Mouse (Mus musculus): Measurements from ENCODE around the gene Cdk18.
A peak's percentile ranks its signal among the peaks of the same experiment; 100 is the strongest.

GRCm38 (mm10) chr1:132155737-132156136, 16.3 kb upstream of the Cdk18 start:
- peak; percentile 95 for TF ChIP-seq CTCF (IDR thresholded peaks at IDR 0.05; ENCODE audit: low read depth)
- TF ChIP-seq EP300 (IDR thresholded peaks at IDR 0.05; ENCODE audit: low read depth): no peak
